Mouse (Mus musculus): ENCODE measurements around the gene Tarsl2. TPM values are rescaled to one million over a fixed set of nuclear protein-coding genes. Genes with fewer than 3 reads are reported as not detected.

Gene Tarsl2
- polyA plus RNA-seq, 1 experiment from 2014 or later, result 20.1 TPM

DNA sequence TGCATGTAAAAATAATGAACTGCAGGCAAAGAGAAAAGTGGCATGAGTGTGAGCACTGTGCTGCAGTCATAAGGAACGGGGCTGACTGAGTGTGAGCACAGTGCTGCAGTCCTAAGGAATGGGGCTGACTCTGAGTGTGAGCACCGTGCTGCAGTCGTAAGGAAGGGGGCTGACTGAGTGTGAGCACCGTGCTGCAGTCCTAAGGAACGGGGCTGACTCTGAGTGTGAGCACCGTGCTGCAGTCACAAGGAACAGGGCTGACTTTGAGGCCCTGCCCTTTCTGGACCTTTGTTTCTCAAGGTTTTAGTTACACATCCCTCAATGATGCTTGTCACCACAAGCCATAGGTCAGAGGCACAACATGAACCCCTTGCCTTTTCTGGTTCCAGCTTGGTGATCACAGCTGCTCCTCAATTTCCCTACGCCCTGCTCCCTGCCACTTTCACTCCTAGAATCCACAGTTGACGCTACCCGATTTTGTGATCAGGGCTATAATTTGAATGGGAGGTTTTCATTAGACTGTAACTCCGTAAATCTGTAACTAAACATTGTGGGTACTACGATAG lies 18.6 kb downstream of the Tarsl2 start:
- no peak for ATAC-seq (ENCODE audit: low FRiP score, low read depth)
- Histone ChIP-seq H3K4me3 (no peak overlapping the region), H3K4me2 (no peak overlapping the region), H3K36me3 (peaks cover 40% of the 10 kb centered on the region), H3K9ac (no peak overlapping the region), H3K9me3 (no peaks in the 10 kb centered on the region), H3K27me3 (no peaks in the 10 kb centered on the region), H3K4me1 (replicated peaks) (no peaks in the 10 kb centered on the region), H3K27ac (replicated peaks) (no peak overlapping the region)
- 79% methylated on average over 11 of the region's 11 CpGs for WGBS

DNA sequence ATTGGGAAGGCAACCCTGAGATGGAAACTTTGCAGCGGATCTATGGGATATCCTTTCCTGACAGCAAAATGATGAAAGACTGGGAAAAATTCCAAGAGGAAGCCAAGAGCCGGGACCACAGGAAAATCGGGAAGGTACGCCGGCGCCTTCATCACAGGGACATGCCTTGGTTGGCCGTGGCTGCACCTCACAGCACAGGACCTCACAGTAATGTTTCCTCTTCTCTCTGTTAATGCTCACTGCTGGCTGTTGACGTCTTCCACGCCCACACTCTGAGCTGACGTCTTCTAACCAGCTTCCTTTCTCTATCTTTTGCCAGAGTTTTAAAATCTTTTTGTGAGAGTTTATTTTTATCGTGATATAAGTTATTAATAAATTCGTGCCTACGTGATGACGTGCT lies 19.2 kb downstream of the Tarsl2 start:
- no peaks in the 10 kb centered on the region for H3K4me1 ChIP-seq (replicated peaks)
- 90% methylated on average over 14 of the region's 14 CpGs for WGBS
- no peaks in the 10 kb centered on the region for H3K9me3 ChIP-seq
- no peak for ATAC-seq (ENCODE audit: low FRiP score, low read depth)
- H3K4me3 ChIP-seq, result no peak overlapping the region
- H3K27ac ChIP-seq (replicated peaks), result no peak overlapping the region
- peaks cover 39% of the 10 kb centered on the region for H3K36me3 ChIP-seq
- no peaks in the 10 kb centered on the region for H3K27me3 ChIP-seq
- no peak overlapping the region for H3K4me2 ChIP-seq
- H3K9ac ChIP-seq, result no peak overlapping the region

- Histone ChIP-seq H3K36me3 (peaks cover 37% of the 10 kb centered on the region), H3K4me1 (replicated peaks) (no peaks in the 10 kb centered on the region), H3K27me3 (no peaks in the 10 kb centered on the region), H3K4me3 (no peak overlapping the region), H3K4me2 (no peak overlapping the region), H3K9me3 (no peaks in the 10 kb centered on the region), H3K9ac (no peak overlapping the region), H3K27ac (replicated peaks) (no peak overlapping the region)
- 90% methylated on average over 6 of the region's 6 CpGs for WGBS
- no peak for ATAC-seq (ENCODE audit: low FRiP score, low read depth)
These were observed 22.8 kb downstream of the Tarsl2 start for GRCm38 (mm10) chr7:65667491-65667890.

- no peaks in the 10 kb centered on the region for H3K4me1 ChIP-seq (replicated peaks)
- no peaks in the 10 kb centered on the region for H3K27me3 ChIP-seq
- no peak overlapping the region for H3K4me2 ChIP-seq
- H3K36me3 ChIP-seq, result peaks cover 22% of the 10 kb centered on the region; the same call in 1 of the 2 replicates
- no peak overlapping the region for H3K9ac ChIP-seq
- WGBS, result 88% methylated on average over 10 of the region's 10 CpGs
- H3K9me3 ChIP-seq, result no peaks in the 10 kb centered on the region
- no peak for ATAC-seq (ENCODE audit: low FRiP score, low read depth)
- no peak overlapping the region for H3K27ac ChIP-seq (replicated peaks)
- no peak overlapping the region for H3K4me3 ChIP-seq
These were observed 33.4 kb downstream of the Tarsl2 start for GRCm38 (mm10) chr7:65678050-65678449.

DNA sequence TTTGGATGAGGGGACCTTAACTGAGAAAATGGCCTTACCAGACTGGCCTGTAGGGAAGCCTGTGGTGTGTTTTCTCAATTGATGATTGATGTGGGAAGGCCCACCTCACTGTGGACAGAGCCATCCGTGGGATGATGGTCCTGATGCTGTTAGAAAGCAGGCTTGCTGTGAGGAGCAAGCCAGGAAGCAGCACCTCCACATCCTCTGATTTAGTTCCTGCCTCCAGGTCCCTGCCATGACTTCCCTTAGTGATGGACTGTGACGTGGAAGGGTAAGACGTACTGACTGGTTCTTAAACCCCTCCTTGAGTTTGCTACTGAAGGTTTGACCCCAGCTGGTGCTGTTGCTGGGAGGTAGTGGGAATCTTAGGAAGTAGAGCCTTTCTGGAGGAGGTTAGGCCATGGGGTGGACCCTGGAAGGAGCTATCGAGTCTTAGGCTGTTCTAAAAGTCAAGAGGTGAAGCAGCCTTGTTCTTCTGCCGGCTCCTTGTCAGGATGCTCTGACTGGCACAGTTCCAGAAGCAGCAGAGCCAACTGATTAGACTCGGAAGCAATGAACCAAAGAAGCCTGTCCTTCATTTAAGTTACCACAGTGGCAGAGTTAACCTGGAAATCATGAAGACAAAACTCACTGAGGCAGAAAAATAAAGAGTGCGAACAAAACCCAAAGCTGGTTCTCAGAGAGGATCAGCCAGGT lies 34.4 kb downstream of the Tarsl2 start:
- 71% methylated on average over 7 of the region's 7 CpGs for WGBS

DNA sequence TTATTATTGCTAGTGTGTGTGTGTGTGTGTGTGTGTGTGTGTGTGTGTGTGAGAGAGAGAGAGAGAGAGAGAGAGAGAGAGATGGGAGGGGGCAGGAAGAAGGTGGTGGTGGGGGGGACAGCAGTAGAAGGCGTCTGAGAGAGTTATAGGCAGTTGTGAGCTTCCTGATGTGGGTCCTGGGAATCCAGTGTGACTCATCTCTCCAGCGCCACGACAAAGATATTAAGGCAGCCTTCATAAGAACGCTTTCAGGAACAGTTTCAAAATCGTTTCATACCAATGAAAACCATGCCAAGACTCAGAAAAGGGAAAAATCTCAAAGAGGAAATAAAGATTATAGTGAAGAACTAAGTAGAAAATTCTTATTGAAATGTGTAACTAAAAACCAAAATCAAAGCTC lies 36.5 kb downstream of the Tarsl2 start:
- Histone ChIP-seq H3K9me3 (no peaks in the 10 kb centered on the region), H3K4me1 (replicated peaks) (peaks cover 5% of the 10 kb centered on the region; the same call in 1 of the 2 replicates), H3K27ac (replicated peaks) (no peak overlapping the region), H3K4me3 (no peak overlapping the region), H3K36me3 (peaks cover 24% of the 10 kb centered on the region; the same call in 1 of the 2 replicates), H3K9ac (no peak overlapping the region), H3K27me3 (no peaks in the 10 kb centered on the region), H3K4me2 (no peak overlapping the region)
- WGBS, result 77% methylated on average over 5 of the region's 5 CpGs
- ATAC-seq (ENCODE audit: low FRiP score, low read depth), result no peak

More for the DNA sequence above, 34.4 kb downstream of the Tarsl2 start:
- Histone ChIP-seq H3K27ac (replicated peaks) (no peak overlapping the region), H3K9ac (no peak overlapping the region), H3K9me3 (no peaks in the 10 kb centered on the region), H3K27me3 (no peaks in the 10 kb centered on the region), H3K4me2 (no peak overlapping the region), H3K4me3 (no peak overlapping the region), H3K36me3 (peaks cover 24% of the 10 kb centered on the region; the same call in 1 of the 2 replicates), H3K4me1 (replicated peaks) (no peaks in the 10 kb centered on the region)
- ATAC-seq (ENCODE audit: low FRiP score, low read depth), result no peak

GRCm38 (mm10) chr7:65684256-65684835 lies 39.6 kb downstream of the Tarsl2 start:
- Histone ChIP-seq H3K27ac (replicated peaks) (no peak overlapping the region), H3K9me3 (no peaks in the 10 kb centered on the region), H3K4me2 (no peak overlapping the region), H3K27me3 (no peaks in the 10 kb centered on the region), H3K36me3 (peaks cover 13% of the 10 kb centered on the region; the same call in 1 of the 2 replicates), H3K9ac (no peak overlapping the region), H3K4me3 (no peak overlapping the region), H3K4me1 (replicated peaks) (peaks cover 5% of the 10 kb centered on the region; the same call in 1 of the 2 replicates)
- 50% methylated on average over 7 of the region's 7 CpGs for WGBS
- ATAC-seq (ENCODE audit: low FRiP score, low read depth), result 0 out of 2 replicates have a peak, but pooled peaks have one; percentile 51

DNA sequence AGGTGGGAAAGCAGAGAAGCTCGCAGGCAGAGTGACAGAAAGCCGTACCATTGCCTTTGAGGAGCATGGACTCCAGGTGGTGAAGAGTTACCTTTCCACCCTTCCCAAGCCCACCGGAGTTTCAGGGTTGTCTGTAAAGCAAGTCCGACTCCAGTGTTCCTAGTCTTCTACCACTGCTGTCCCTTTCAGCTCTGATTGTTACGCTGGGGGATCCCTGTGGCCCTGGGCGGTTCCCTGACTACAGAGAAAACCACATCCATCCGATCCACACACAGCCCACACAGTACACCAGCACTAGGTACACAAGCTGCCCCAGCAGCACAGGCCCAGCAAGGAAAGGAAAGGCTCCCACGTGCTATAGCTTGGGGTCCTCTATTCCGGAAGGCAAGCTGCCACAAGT lies 42.0 kb downstream of the Tarsl2 start:
- 91% methylated on average over 9 of the region's 9 CpGs for WGBS

GRCm38 (mm10) chr7:65690869-65691268 lies 46.2 kb downstream of the Tarsl2 start, which contains the start of gene Tm2d3:
Gene Tm2d3 (plus strand): TSS chr7:65691169.
- peaks cover 20% of the 10 kb centered on the region for H3K36me3 ChIP-seq
- no peaks in the 10 kb centered on the region for H3K27me3 ChIP-seq
- H3K27ac ChIP-seq (replicated peaks), result no peak within 1 kb of the TSS
- no peak within 1 kb of the TSS for H3K4me2 ChIP-seq
- no peaks in the 10 kb centered on the region for H3K9me3 ChIP-seq
- no peak for ATAC-seq (ENCODE audit: low FRiP score, low read depth)
- H3K9ac ChIP-seq, result no peak within 1 kb of the TSS
- peaks cover 18% of the 10 kb centered on the region for H3K4me1 ChIP-seq (replicated peaks)
- H3K4me3 ChIP-seq, result no peak within 1 kb of the TSS
- WGBS, result 90% methylated on average over 7 of the region's 7 CpGs

More for the DNA sequence above, 42.0 kb downstream of the Tarsl2 start:
- Histone ChIP-seq H3K27me3 (no peaks in the 10 kb centered on the region), H3K9ac (no peak overlapping the region), H3K4me2 (no peak overlapping the region), H3K9me3 (no peaks in the 10 kb centered on the region), H3K4me1 (replicated peaks) (peaks cover 5% of the 10 kb centered on the region; the same call in 1 of the 2 replicates), H3K27ac (replicated peaks) (no peak overlapping the region), H3K4me3 (no peak overlapping the region), H3K36me3 (peaks cover 19% of the 10 kb centered on the region)
- ATAC-seq (ENCODE audit: low FRiP score, low read depth), result no peak

GRCm38 (mm10) chr7:65691929-65692605 lies 47.4 kb downstream of the Tarsl2 start:
- peaks cover 18% of the 10 kb centered on the region for H3K4me1 ChIP-seq (replicated peaks)
- H3K9ac ChIP-seq, result no peak overlapping the region
- H3K36me3 ChIP-seq, result peaks cover 26% of the 10 kb centered on the region
- no peak overlapping the region for H3K27ac ChIP-seq (replicated peaks)
- ATAC-seq (ENCODE audit: low FRiP score, low read depth), result no peak
- no peaks in the 10 kb centered on the region for H3K9me3 ChIP-seq
- H3K4me2 ChIP-seq, result peak overlapping the region; percentile 84; the same call in 1 of the 2 replicates
- WGBS, result 76% methylated on average over 8 of the region's 8 CpGs
- no peaks in the 10 kb centered on the region for H3K27me3 ChIP-seq
- H3K4me3 ChIP-seq, result no peak overlapping the region

DNA sequence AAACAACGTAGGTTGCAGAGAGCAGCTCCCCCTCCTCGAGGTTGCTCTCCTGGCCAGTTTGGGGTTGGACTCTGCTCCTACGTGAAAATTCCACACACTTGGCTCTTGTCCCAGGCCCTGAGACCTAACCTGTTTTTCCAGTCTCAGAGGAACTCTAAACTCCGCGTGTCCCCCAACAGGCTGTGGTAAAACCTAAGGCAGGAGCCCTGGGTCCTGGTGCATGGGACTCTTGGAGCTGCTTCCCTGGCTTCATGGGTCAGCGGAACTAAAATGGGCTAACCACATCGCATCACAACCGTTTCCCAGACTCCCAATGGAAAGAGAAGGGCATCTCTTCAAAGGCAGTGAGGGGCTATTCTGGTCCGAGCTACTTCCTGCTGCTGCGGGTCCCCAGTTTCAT lies 48.2 kb downstream of the Tarsl2 start:
- no peak; the same call in 1 of the 2 replicates for ATAC-seq (ENCODE audit: low FRiP score, low read depth)
- Histone ChIP-seq H3K9me3 (no peaks in the 10 kb centered on the region), H3K4me3 (peak overlapping the region; percentile 97), H3K4me1 (replicated peaks) (peaks cover 18% of the 10 kb centered on the region), H3K36me3 (peaks cover 23% of the 10 kb centered on the region), H3K9ac (peak overlapping the region; percentile 85), H3K27ac (replicated peaks) (peak overlapping the region; percentile 92), H3K4me2 (peak overlapping the region; percentile 84), H3K27me3 (no peaks in the 10 kb centered on the region)
- 2% methylated on average over 10 of the region's 10 CpGs for WGBS
